Mouse (Mus musculus): ENCODE results near the gene 4930558C23Rik.

- TF ChIP-seq ZNF384 (IDR thresholded peaks at IDR 0.05; ENCODE audit: low read depth, low read length) = no peak
- no peak for TF ChIP-seq CHD2 (IDR thresholded peaks at IDR 0.05; ENCODE audit: low read depth, low read length)
These were observed 32.3 kb upstream of the 4930558C23Rik start for GRCm38 (mm10) chr3:95434983-95435370.
